Mouse (Mus musculus) testis, postnatal 14 days (tissue): ENCODE results near the gene Nup188.

Experiments
- DNase-seq: peaks from one replicate; pipeline ENCODE4 v3.0.0; 2021; ENCODE audit warnings: low spot score

Gene Nup188

GRCm38 (mm10) chr2:30285004-30285403, 1.2 kb upstream of the Nup188 start:
- no peak for DNase-seq

GRCm38 (mm10) chr2:30285416-30286181, 598 bp upstream of the Nup188 start:
- peak; percentile 53 for DNase-seq

GRCm38 (mm10) chr2:30287027-30287373, 803 bp downstream of the Nup188 start:
- DNase-seq: no peak

DNA sequence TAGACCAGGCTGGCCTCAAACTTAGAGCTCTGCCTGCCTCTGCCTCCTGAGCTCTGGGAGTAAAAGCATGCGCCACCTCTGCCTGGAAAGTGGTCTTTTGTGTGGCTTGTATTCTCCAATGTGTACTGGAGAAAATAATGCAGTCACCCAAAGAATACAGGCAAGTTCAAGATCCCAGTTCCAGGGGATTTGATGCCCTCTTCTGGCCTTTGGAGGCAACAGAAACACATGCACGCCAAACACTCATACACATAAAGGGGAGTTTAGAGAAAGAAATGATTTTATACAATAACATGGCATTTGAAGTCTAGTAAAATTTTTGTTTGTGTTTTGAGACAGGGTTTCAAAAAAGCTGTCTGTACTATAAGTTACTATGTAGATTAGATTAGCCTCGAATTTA, 13.3 kb downstream of the Nup188 start:
- DNase-seq: no peak

DNA sequence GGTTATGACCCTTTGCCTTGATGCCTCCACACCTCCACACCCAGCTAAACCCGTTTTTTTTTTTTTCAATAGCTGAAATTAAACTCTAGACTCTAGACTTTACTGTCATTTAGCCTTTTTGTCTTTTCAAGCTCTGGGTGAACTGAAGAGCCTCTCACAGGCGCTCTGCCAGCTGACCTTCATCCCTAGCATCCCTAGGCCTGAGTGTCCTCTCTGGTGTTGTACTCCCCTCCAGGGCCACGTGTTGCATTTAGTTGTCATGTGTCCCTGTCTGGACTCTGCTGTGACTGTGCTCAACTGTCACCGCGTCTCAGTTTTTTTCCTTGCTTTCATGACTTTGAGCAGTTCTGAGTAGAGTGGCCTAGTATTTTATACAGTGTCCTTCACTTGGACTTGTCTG, 13.8 kb downstream of the Nup188 start:
- DNase-seq: no peak

DNA sequence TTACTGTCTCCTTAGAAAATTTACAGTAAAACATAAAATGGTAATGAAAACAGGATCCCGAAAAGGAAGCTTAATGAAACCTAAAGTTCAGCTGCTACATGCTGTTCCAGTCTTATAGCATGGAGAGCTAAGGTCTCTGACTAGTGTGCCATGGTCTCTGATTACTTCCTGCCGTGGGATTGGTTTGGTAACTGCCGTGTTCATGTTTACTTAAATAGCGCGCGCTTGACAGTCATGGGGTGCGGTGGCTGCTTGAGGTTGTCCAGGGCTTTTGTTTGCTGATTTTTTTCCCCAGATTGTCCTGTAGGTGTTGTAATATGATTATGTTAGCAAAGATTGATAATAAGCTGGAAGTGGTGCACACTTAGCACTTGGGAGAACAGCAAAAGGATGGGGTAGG, 19.9 kb downstream of the Nup188 start:
- DNase-seq: no peak

DNA sequence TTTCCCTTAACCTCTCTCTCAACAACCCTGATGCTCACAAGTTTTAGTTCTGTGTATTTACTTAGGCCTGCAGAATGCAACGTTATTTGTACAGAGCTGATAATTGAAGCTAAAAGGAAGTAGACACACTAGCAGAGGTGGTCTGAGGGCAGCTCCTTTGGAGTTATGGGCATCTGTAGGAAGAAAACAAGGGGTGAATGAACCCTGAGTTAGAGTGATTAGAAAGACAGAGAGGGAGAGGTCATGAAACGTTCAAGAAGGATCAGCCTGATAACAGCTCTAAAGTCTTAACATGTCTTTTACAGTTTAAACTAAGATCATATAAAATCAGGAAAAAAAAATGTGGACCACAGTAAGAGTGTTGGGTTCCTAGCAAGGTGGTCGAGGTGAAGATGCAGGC, 23.2 kb downstream of the Nup188 start:
- no peak for DNase-seq

DNA sequence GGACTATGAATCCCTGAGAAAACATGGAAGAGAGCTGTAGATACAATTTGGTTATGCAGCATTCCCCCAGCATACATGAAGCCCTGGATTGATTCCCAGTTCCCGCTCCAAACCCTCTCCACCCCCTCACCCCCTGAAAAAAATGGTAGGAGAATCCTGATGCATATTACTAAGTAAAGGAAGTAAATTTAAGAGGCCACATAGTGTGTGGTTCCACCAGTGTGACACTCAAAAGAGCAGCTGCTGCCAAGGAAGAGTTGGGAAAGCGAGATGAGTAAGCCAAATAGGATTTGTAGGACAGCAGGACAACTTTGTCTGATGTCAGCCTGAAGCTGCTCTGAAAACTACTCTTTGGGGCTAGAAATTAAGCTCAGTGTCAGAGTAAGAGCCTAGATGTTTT, 25.3 kb downstream of the Nup188 start:
- DNase-seq: no peak

- DNase-seq: no peak
These were observed 29.9 kb downstream of the Nup188 start for GRCm38 (mm10) chr2:30316136-30316535.

DNA sequence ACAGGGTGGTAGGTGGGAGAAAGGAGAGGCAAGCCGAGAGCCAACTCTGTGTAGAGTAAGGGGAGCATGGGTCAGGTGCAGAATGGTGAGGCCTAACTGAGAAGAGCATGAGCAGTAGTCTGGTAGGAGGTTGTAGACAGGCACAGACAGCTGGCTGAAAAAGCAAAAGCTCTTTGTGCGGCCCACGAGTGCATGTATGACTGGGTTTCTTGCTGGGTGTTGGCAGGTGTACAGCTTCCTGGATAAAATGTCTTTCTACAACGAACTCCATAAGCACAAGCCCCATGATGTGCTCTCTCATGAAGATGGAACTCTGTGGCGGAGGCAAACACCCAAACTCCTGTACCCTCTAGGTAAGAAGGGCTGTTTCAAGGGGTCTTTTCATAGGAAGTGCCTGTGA, 30.8 kb downstream of the Nup188 start:
- no peak for DNase-seq

GRCm38 (mm10) chr2:30319260-30319659, 33.1 kb downstream of the Nup188 start:
- DNase-seq: no peak

DNA sequence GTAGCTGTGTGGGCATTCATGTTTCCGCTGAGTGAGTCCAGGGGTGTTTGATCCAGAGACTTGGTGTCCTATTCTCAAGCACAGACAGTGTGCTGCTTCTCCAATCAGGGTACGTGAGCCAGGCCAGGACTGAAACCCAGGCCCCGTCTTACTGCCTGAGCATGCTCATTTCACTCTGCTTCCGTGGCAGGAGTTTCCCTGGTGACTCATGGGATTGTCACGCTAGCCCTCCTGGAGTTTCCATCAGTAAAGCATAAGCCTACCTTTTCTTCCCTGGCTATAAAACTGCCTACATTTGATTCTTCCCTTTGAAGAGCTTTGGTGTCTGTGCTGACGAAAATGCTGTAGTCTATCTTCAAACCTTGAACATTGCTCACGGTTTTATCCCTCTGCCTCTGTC, 36.9 kb downstream of the Nup188 start:
- no peak for DNase-seq

GRCm38 (mm10) chr2:30325296-30325695, 39.1 kb downstream of the Nup188 start:
- DNase-seq: no peak

GRCm38 (mm10) chr2:30327276-30327675, 41.1 kb downstream of the Nup188 start:
- no peak for DNase-seq

DNA sequence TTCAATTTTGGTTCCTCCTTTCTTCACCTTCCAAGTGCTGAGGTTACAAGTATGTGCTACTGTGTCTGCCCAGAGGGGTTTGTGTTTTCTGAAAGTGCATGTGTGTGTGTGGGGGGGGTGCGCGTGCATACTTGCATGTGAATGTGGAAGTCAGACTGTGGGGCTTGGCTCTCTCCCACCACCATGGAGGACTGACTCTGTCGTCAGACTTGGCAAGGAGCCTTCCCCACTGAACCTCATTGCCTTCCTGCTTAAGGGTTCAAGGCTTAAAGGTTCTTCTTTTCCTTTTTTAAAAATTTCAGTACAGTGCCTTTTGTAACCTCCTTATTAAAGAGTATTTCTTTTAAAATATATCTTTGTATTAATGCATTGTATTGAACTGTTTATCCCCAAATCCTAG, 42.6 kb downstream of the Nup188 start:
- DNase-seq: no peak

- no peak for DNase-seq
These were observed 49.1 kb downstream of the Nup188 start for GRCm38 (mm10) chr2:30335324-30335723.

GRCm38 (mm10) chr2:30336174-30336915, 50.1 kb downstream of the Nup188 start:
- DNase-seq: no peak

GRCm38 (mm10) chr2:30337179-30337578, 51.0 kb downstream of the Nup188 start:
- no peak for DNase-seq

DNA sequence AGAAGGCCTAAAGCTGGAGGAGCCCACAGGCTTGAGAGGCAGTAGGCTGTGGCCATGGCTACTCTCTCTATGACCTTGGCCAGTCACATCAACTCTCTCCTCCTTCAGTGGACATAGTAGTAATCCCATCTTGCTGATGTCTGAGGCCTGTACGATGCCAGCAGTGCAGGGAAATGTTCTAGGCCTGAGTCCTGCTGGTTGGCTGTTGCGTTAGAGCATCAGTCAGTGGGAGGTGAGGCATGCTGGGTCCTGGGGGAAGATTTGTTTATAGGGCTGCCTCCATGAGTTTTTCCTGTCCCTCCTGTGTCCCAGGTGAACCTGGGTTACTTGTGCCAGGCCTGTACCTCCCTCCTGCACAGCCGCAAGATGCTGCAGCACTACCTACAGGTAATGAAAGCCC, 55.9 kb downstream of the Nup188 start:
- no peak for DNase-seq

DNA sequence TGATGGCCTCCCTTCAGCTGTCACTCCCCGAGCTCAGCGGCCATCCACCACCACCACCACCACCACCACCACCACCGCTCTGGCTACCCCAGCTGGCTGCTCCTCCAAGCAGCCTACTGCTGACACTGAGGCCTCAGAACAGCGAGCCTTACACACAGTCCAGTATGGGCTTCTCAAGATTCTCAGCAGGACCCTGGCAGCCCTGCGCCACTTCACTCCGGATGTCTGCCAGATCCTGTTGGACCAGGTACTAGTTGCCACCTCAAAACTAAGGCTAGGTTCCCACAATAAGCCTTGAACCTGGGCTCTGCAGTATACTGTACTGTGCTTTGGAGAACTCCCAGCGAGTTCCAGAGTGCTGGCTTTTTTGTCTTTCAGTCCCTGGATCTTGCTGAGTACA, 56.3 kb downstream of the Nup188 start:
- no peak for DNase-seq

GRCm38 (mm10) chr2:30343601-30344137, 57.5 kb downstream of the Nup188 start:
- DNase-seq: no peak

GRCm38 (mm10) chr2:30345971-30346676, 59.9 kb downstream of the Nup188 start:
- DNase-seq: no peak

DNA sequence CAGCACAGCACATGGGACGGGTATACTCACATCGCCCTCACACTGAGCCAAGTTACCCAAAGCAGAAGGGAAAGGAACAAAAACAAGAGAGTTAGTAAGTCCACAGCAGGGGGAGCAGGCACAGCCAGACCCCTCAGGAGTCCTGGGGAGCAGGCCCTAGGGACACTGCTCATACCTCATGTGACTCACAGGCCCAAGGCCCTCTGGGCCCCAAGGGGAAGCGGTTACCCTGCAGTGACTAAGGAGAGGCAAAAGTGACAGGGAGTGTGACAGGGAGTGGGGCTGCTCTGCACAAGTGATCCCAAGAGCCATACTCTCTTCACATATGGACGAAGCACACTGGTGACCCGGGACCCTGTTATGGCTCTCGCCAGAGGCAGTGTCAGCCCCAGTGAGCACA, 63.0 kb downstream of the Nup188 start:
- DNase-seq: no peak
